Mouse (Mus musculus) small intestine, adult 2 months (tissue): Measurements from ENCODE around the gene Spp1.

Experiments used
- CTCF ChIP-seq: fragments of 200-500 bp; IDR thresholded peaks from 2 replicates; pipeline ENCODE4 v1.5.1; 2012; ENCODE audit warnings: low read depth, mild to moderate bottlenecking, control low read depth, inconsistent platforms, low read length, moderate library complexity, mixed read lengths; ENCODE audit not compliant: insufficient replicate concordance, insufficient read length; ENCODE audit errors: extremely low read depth
- POLR2A ChIP-seq: fragments of 200-500 bp; IDR thresholded peaks from 2 replicates; pipeline ENCODE4 v1.6.1; 2012; ENCODE audit warnings: low read depth, mild to moderate bottlenecking, control low read depth, inconsistent platforms, low read length, moderate library complexity

- TF ChIP-seq CTCF (no peak), POLR2A (no peak)
Observed at GRCm38 (mm10) chr5:104386908-104387307, 48.0 kb upstream of the Spp1 start.
